Mouse (Mus musculus): Measurements from ENCODE around the gene Pecam1.
"Not testable (repeated sequence)": the region's sequence is repeated elsewhere in the genome, so short reads cannot be mapped to it uniquely, and the experiment has no call there.

Gene Pecam1

GRCm38 (mm10) chr11:106770195-106770974 is 20.0 kb upstream of the Pecam1 start:
- DNase-seq (ENCODE audit: low read depth): peak; percentile 88

DNA sequence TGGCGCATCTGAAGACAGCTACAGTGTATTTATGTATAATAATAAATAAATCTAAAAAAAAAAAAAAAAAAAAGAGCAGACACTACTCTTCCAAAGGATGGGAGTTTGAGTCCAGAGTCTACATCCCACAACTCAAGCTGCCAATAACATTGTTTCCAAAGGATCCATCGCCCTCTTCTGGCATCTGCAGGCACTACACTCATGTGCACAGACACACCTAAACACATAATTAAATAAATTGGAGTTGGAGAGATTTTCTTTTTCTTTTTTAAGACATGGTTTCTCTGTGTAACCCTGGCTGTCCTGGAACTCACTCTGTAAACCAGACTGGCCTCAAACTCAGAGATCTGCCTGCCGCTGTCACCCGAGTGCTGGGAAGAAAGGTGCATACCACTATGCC is 17.1 kb upstream of the Pecam1 start:
- peak; percentile 53 for DNase-seq (ENCODE audit: low read depth)

- no peak for DNase-seq (ENCODE audit: low read depth)
Measured at GRCm38 (mm10) chr11:106766611-106767162, 16.3 kb upstream of the Pecam1 start.

GRCm38 (mm10) chr11:106762800-106763185 is 12.4 kb upstream of the Pecam1 start:
- no peak for DNase-seq (ENCODE audit: low read depth)

GRCm38 (mm10) chr11:106762139-106762799 is 11.8 kb upstream of the Pecam1 start:
- peak; percentile 70 for DNase-seq (ENCODE audit: low read depth)

- DNase-seq (ENCODE audit: low read depth): no peak
Measured at GRCm38 (mm10) chr11:106760511-106760910, 10.1 kb upstream of the Pecam1 start.

DNA sequence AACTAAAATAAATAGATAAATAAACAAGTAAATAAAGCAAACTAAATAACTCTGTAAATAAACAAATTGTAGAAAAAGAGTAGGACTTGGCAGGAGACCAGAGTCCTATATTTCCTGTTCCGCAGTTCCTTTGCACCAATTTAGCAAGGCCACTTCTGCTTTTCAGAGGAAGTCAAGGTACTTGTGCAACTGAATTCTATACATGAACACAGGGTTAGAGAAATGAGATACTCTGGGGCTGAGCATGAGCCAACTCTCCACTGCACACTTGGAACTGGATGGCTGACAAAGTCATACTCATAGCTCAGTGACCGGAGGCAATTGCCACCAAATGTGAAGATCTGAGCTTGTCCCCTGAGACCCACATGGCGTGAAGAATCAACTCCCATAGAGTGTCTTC is 8.6 kb upstream of the Pecam1 start:
- no peak for DNase-seq (ENCODE audit: low read depth)

- no peak for DNase-seq (ENCODE audit: low read depth)
Measured at GRCm38 (mm10) chr11:106755583-106755982, 5.2 kb upstream of the Pecam1 start.

DNA sequence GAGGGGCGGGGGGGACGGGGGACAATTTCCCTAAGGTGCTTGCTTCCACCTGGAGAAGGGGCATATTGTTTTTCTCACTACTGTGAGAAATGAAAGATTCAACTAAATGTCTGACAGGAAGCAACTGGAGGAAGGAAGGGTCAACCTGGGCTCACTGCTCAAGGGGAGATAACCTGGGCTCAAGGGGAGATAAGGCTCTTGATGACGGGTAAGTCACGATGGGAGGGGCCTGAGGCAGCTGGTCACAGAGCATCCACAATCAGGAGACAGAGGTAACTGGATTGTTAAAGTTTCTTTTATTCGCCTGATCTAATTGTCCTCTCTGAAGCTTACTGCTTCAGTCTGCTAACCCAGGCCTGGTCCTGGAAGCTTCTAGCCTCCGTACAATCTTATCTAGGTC is 2.9 kb upstream of the Pecam1 start:
- DNase-seq (ENCODE audit: low read depth): no peak

GRCm38 (mm10) chr11:106752103-106752502 is 1.7 kb upstream of the Pecam1 start:
- DNase-seq (ENCODE audit: low read depth): peak; percentile 88

DNA sequence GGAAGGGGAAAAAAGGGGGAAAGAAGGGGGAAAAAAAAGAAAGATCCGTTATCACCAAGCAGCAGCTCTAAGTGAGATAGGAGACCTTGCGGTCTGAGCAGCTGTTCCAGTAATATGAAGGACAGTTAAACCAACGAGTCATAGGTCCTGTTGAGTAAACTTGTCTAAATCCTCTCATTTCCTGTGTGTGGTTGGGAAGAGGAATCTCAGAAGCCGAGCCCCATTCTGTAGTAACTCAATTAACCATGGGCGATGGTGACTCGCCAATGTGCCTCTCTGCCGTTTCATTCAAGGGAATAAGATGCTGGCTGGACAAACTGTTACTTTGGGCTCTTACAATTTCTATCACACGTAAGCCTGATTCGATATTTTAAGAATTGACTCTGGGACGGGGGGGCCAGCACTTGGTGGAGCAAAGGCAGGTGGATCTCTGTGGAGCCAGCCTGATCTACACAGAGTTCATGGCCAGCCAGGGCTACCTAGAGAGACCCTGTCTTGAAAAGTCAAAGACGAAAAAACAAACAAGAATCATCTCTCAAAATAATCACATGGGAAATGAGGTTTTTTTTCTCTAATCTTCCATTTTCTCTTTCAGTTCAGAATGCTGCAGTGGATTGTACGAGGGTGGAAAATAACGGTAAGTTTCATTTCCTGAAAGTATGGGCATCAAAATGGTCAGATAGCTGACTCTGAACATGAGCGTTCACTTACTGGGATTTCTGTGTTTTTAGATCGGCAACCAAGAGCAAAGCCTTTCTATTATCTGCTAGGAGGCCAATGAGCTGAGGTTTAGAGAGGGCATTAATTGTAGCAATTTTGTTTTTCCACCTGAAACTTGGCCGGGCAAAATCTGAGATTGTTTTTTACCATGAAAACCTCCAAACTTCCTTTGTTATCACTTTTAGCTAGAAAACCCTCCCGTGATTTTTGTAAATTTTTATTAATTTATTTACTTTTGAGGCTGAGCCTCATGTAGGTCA is 901 bp upstream of the Pecam1 start, which contains the start of gene Milr1:
Gene Milr1 (plus strand): TSS at position 188 of the 980 bp plus-strand sequence.
- DNase-seq (ENCODE audit: low read depth): peak; percentile 85

- not testable (repeated sequence) for DNase-seq (ENCODE audit: low read depth)
Measured at GRCm38 (mm10) chr11:106749557-106750120, 789 bp downstream of the Pecam1 start.

GRCm38 (mm10) chr11:106744949-106745348 is 5.5 kb downstream of the Pecam1 start:
- peak; percentile 59 for DNase-seq (ENCODE audit: low read depth)

DNA sequence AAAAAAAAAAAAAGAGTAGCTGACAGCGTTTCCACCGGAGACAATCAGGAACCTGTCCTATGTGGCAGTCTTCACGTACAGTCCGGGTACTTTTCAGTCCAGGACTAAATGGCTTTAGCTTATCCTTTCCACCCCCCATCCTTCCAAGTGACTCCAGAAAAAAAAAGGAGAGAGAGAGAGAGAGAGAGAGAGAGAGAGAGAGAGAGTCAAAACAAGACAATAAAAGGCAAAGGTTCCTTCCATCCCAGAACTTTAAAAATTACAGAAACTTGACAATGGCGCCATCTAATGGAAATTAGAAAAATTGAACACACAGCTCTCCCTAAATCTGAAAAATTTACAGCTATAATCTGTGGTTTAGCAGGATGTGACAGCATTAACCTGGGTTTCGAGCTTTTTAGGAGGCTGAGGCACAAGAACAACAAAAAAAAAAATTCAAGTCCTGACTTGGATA is 8.0 kb downstream of the Pecam1 start:
- DNase-seq (ENCODE audit: low read depth): peak; percentile 91

DNA sequence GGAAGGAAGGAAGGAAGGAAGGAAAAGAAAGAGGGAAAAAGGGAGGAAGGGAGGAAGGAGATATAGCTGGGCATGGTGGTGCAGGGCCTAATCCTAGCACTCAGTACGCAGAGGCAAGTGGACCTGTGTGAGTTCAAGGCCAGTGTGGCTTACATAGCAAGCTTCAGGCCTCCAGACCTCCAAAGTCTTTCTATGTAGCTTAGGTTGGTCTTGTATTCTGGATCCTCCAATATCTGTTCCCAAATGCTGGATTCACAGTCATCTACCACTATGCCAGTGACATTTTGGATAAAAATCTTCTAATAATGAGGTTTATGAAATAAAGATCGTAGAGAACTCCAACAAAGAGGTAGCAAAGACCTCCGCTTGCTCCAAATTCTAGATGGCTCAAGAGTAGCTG is 8.6 kb downstream of the Pecam1 start:
- DNase-seq (ENCODE audit: low read depth): peak; percentile 48

DNA sequence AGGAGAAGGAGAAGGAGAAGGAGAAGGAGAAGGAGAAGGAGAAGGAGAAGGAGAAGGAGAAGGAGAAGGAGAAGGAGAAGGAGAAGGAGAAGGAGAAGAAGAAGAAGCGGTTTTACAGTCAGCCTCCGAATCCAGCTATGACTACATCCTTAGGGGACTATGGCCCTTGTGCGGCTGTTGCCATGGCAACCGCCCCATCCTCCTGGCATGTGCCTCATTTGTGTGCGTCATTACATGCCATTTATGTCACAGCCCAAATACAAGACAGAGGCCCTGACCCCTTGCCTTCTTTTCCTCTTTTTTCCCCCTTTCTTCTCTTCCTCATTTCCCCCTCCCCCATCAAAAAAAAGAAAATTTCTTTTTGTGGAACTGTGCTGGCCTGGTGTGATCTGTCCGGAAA is 9.2 kb downstream of the Pecam1 start:
- peak; percentile 88 for DNase-seq (ENCODE audit: low read depth)

DNA sequence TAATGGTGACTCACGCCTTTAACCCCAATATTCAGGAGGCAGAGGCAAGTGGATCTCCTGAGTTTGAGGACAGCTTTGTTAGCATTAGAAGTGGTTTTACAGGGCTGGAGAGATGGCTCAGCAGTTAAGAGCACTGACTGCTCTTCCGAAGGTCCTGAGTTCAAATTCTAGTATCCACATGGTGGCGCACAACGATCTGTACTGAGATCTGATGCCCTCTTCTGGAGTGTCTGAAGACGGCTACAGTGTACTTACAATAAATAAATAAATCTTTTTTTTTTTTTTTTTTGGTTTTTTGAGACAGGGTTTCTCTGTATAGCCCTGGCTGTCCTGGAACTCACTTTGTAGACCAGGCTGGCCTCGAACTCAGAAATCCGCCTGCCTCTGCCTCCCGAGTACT is 9.7 kb downstream of the Pecam1 start:
- DNase-seq (ENCODE audit: low read depth): peak; percentile 56

- DNase-seq (ENCODE audit: low read depth): peak; percentile 53
Measured at GRCm38 (mm10) chr11:106739116-106739515, 11.3 kb downstream of the Pecam1 start.

DNA sequence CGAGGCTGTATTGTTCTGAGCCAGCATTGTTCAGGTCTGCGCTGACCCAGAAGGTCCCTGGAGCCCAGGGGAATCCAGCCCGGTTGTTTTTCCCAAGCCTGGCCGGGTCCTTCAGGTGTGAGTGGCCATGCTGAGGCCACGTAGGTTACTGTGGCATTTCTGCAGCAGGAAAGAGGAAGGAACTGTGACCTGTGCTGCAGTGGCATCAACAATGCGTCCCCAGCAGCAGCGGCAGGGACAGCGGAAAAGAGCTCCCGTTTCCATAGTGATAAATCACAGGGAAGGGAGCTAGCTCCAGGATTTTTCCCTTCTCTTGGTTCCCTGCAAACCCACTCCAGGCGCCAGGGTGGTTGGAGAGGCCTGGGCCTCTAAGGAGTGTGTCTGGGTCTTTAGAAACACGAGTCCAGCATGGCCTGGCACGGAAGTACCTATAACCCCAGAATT is 13.2 kb downstream of the Pecam1 start:
- no peak for DNase-seq (ENCODE audit: low read depth)

GRCm38 (mm10) chr11:106736614-106737013 is 13.8 kb downstream of the Pecam1 start:
- DNase-seq (ENCODE audit: low read depth): no peak

DNA sequence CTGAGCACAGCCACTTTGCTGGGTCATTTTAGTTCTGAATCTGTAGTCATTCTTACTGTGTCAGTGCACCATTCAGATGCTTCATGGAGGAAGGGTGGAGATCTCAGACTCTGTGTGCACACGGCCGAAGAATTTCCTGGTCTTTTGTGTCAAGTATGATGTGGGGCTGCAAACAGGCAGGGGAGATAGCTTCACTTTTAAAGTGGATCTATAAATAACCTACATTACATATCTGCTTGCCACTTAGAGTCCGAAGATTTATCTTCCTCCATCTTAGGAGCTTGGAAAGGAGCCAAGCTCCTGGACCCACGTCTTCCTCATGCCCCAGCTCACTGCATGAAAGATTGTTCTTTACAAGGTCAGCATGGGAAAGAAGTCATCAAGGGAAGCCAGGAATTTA is 19.7 kb downstream of the Pecam1 start:
- DNase-seq (ENCODE audit: low read depth): no peak

Data from induced T-regulatory cell, adult 2 months (primary cell).